Mouse (Mus musculus): ENCODE results near the gene Fat3. TPM values are rescaled to one million over a fixed set of nuclear protein-coding genes. Genes with fewer than 3 reads are reported as not detected.

Fat3 gene
- polyA plus RNA-seq, 1 experiment from 2014 or later = 5.8 TPM

DNA sequence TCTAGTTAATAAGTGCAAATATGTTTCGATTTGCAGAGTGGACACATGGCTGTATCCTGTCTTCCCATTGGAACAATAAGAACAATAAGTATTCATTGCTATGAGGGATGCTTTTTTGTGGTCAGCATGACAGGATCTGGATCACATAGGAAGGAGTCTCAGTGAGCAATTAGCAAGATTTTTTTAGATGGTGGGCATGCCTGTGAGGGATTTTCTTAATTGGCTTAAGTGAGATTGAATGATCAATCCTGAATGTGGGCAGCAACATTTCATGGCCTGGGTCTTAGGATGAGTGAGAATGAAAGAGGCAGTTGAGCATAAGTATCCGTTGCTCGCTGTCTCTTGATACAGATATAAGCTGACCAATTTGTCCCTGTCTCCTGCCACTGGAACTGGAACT is 4.8 kb downstream of the Fat3 start:
- H3K36me3 ChIP-seq = no peaks in the 10 kb centered on the region
- peaks cover 9% of the 10 kb centered on the region; the same call in 1 of the 2 replicates for H3K4me1 ChIP-seq
- H3K27me3 ChIP-seq = 0 out of 2 replicates have a peak, but pooled peaks cover 3% of the 10 kb centered on the region
- H3K4me3 ChIP-seq = no peak overlapping the region
- no peak overlapping the region for H3K27ac ChIP-seq
- WGBS = 88% methylated on average over 3 of the region's 3 CpGs
- H3K4me2 ChIP-seq (replicated peaks) = no peak overlapping the region
- H3K9me3 ChIP-seq = no peaks in the 10 kb centered on the region
- H3K9ac ChIP-seq = no peak overlapping the region
- ATAC-seq (ENCODE audit: low FRiP score, low read depth) = no peak

DNA sequence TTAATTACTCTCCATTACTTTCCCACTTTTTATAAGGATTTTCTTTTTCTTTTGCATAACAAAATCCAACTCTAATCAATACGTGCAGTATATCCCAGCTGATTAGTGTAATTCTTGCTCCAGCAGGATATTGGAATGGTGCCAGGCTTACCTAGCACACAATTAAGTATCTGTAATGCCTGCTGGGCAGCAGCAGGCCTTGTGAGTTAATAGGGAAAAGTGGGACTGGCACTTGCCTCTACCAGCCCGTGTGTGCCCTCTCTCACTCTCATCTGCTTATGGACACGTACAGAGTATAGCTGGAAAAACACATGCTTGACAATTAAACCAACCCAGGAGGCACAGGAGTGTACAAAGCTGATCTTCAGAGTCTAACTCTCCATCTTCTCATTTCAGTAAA is 11.4 kb downstream of the Fat3 start:
- H3K4me1 ChIP-seq = peaks cover 4% of the 10 kb centered on the region; the same call in 1 of the 2 replicates
- no peaks in the 10 kb centered on the region for H3K9me3 ChIP-seq
- no peak overlapping the region for H3K9ac ChIP-seq
- no peak overlapping the region for H3K27ac ChIP-seq
- no peaks in the 10 kb centered on the region for H3K27me3 ChIP-seq
- H3K36me3 ChIP-seq = no peaks in the 10 kb centered on the region
- no peak overlapping the region for H3K4me2 ChIP-seq (replicated peaks)
- no peak overlapping the region for H3K4me3 ChIP-seq
- 24% methylated on average over 3 of the region's 3 CpGs for WGBS
- no peak for ATAC-seq (ENCODE audit: low FRiP score, low read depth)

DNA sequence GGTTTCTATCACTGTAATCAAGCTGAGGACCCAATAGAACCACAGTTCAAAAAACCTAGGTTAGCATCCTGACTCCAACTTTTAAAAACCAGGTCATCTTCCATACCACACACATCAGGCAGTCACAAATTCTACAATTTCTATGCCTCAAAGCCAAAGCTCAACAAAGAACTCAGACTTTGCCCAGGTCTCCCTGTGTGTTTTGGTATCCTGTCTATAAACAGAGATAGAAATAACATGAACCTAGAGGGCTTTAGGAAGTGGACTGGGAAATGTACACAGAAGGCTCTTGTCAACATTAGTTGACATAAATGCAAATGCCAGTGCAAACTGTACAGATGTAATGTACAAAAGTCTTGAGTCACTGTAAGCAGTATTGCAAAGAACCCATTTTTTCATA is 13.5 kb downstream of the Fat3 start:
- Histone ChIP-seq H3K4me2 (replicated peaks) (no peak overlapping the region), H3K4me1 (peaks cover 4% of the 10 kb centered on the region; the same call in 1 of the 2 replicates), H3K27me3 (no peaks in the 10 kb centered on the region), H3K4me3 (no peak overlapping the region), H3K27ac (no peak overlapping the region), H3K36me3 (no peaks in the 10 kb centered on the region), H3K9me3 (no peaks in the 10 kb centered on the region), H3K9ac (no peak overlapping the region)
- ATAC-seq (ENCODE audit: low FRiP score, low read depth) = no peak

DNA sequence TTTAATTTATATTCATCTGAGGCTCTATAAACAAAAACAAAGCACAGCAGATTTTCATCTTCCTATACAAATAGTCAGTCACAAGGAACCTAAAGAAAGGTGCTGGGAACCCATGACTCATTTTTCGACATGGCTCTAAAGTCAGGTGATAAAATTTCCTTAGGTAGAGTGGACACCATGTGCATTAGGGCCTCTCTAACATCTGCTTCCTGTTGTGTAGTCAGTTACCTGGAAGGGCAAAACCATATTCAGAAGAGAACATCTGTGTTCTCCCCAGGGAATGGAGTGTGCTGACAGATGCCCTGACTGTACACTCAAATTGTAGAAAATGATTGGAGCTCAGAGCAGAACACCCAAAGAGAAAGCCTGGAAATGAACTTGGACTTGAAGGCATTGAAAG is 14.9 kb downstream of the Fat3 start:
- H3K4me1 ChIP-seq = peaks cover 4% of the 10 kb centered on the region; the same call in 1 of the 2 replicates

DNA sequence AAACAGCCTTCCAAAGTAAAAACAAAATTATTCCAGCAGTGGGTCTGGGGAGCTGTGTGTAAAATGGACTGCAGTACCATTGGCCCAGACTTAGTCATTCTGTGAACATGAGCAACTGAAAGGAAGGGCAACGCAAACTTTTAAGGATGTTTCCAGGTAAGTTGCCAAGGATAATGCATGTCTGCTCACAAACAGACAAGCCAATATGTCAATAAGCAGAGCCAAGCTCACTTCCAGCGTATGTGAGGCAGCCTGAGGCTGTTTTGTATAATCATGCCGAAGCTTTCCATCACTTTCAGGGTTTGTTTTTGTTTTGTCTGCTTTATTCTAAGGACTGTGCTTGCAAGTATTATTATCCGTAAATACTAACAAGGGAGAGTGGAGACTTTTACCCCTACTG is 15.9 kb downstream of the Fat3 start:
- H3K36me3 ChIP-seq = no peaks in the 10 kb centered on the region
- peaks cover 4% of the 10 kb centered on the region; the same call in 1 of the 2 replicates for H3K4me1 ChIP-seq
- H3K9me3 ChIP-seq = no peaks in the 10 kb centered on the region
- WGBS = 48% methylated on average over 4 of the region's 4 CpGs
- no peak overlapping the region for H3K4me3 ChIP-seq
- no peak overlapping the region for H3K27ac ChIP-seq
- H3K9ac ChIP-seq = no peak overlapping the region
- H3K27me3 ChIP-seq = no peaks in the 10 kb centered on the region
- ATAC-seq (ENCODE audit: low FRiP score, low read depth) = no peak
- H3K4me2 ChIP-seq (replicated peaks) = no peak overlapping the region

More for the DNA sequence above, 14.9 kb downstream of the Fat3 start:
- Histone ChIP-seq H3K27me3 (no peaks in the 10 kb centered on the region), H3K36me3 (no peaks in the 10 kb centered on the region), H3K27ac (no peak overlapping the region), H3K9ac (no peak overlapping the region), H3K4me2 (replicated peaks) (no peak overlapping the region), H3K9me3 (no peaks in the 10 kb centered on the region), H3K4me3 (no peak overlapping the region)
- WGBS = 76% methylated on average over 1 of the region's 1 CpGs
- no peak for ATAC-seq (ENCODE audit: low FRiP score, low read depth)

DNA sequence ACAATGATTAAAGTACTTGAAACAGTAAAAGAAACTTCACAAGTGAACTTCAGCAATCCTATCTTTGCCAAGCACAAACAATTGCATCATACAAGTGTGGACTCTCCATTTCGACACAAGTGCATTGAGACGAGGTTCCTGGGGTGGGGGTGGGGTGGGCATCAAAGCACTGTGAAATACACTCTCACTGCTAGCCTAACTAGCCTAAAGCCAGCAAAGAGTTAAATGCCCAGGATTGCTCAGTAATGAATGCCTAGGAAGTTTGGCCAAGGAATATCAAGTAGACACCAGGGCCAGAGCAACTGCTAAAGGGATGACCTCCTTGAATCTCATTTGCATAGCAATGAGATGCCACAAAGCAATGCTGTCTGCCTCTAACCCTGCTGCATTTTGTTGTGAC is 16.3 kb downstream of the Fat3 start:
- Histone ChIP-seq H3K4me1 (peaks cover 4% of the 10 kb centered on the region; the same call in 1 of the 2 replicates), H3K9ac (no peak overlapping the region), H3K36me3 (no peaks in the 10 kb centered on the region), H3K9me3 (no peaks in the 10 kb centered on the region), H3K4me2 (replicated peaks) (no peak overlapping the region), H3K4me3 (no peak overlapping the region), H3K27me3 (no peaks in the 10 kb centered on the region), H3K27ac (no peak overlapping the region)
- WGBS = 59% methylated on average over 2 of the region's 2 CpGs
- ATAC-seq (ENCODE audit: low FRiP score, low read depth) = no peak

DNA sequence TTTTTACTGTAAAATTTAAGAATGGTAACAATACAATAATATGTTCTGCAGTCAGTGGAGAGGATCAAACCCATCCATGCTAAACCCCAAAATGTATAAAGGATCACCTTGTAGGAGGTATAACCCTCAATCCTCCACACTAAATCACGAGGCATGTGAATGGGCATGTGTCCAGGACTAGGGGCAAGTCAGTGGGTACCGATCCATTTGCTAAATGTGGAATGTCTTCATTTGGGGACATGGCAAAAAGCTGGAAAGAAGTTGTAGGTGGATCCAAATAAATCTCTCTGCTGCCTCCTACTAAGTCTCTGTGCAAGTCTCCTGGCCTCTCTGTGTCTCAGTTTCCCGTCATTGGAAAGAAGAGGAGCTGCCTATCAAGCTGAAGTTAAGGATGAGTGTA is 39.6 kb downstream of the Fat3 start:
- H3K4me3 ChIP-seq = no peak overlapping the region
- no peak overlapping the region for H3K9ac ChIP-seq
- H3K4me1 ChIP-seq = no peaks in the 10 kb centered on the region
- H3K36me3 ChIP-seq = no peaks in the 10 kb centered on the region
- H3K27ac ChIP-seq = no peak overlapping the region
- no peaks in the 10 kb centered on the region for H3K9me3 ChIP-seq
- H3K27me3 ChIP-seq = no peaks in the 10 kb centered on the region
- ATAC-seq (ENCODE audit: low FRiP score, low read depth) = no peak
- no peak overlapping the region for H3K4me2 ChIP-seq (replicated peaks)
- 81% methylated on average over 3 of the region's 3 CpGs for whole genome bisulfite sequencing

DNA sequence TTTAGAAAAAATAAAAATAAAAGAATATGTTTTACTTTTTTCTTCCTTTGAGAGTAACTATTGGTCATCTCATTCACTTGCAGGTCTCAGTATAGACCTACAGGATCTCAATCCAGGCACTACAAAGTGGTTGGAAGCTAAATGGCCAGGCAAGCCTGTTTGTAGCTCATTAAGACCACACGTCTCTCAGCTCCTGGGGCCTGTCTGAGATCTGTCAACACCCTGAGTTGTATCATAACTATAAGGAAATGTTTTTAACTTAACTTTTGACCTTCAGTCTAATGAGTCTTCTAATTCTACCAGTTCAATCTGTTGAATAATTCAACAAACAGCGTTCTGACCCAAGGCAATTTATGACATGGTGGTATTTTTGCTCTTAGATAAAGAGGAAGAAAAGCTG is 40.5 kb downstream of the Fat3 start:
- Histone ChIP-seq H3K9ac (no peak overlapping the region), H3K4me2 (replicated peaks) (no peak overlapping the region), H3K4me3 (no peak overlapping the region), H3K4me1 (no peaks in the 10 kb centered on the region), H3K27ac (no peak overlapping the region), H3K36me3 (no peaks in the 10 kb centered on the region), H3K27me3 (no peaks in the 10 kb centered on the region), H3K9me3 (no peaks in the 10 kb centered on the region)
- 21% methylated on average over 2 of the region's 2 CpGs for WGBS
- ATAC-seq (ENCODE audit: low FRiP score, low read depth) = no peak

DNA sequence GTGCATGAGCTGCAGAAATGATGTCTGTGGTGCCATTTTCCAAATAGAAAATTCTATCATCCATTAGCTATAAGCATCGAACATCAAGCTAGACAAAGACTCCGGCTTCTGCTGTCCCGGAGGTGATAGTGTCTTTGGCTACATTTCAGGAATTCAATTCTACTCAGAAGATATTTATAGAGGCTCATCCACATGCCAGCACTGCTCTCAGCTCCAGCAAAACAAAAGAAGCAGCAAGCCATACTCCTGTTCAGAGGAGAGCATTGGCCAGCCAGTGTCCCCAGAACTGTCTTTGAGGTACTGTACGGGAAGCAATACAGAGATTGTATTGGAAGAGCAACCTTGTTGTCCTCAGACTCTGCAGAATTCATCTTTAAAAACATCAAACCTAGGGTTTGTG is 59.2 kb downstream of the Fat3 start:
- Histone ChIP-seq H3K27me3 (no peaks in the 10 kb centered on the region), H3K9me3 (no peaks in the 10 kb centered on the region), H3K27ac (no peak overlapping the region), H3K4me2 (replicated peaks) (no peak overlapping the region), H3K36me3 (no peaks in the 10 kb centered on the region), H3K4me3 (no peak overlapping the region), H3K9ac (no peak overlapping the region), H3K4me1 (peaks cover 11% of the 10 kb centered on the region; the same call in 1 of the 2 replicates)
- no peak for ATAC-seq (ENCODE audit: low FRiP score, low read depth)
- 89% methylated on average over 4 of the region's 4 CpGs for WGBS

DNA sequence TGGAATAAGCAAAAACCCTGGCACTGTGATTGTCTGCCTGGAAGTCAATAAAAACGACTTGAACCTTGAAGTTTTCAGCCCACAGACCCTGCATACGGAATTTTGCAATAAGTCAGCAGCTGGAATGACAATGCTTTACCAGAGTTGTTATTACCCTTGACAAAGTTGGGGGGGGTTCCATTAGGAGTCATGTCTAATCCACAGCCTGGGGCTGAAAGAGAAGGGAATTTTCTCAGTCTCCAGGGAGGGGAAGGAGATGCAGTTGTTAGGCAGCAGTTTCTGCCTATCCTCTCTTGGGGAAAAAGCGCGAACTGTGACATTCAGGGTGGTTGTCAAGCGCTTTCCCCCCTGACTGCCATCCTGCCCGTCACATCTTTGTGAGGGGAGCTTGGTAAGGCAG is 60.4 kb downstream of the Fat3 start:
- Histone ChIP-seq H3K9ac (no peak overlapping the region), H3K4me2 (replicated peaks) (no peak overlapping the region), H3K9me3 (no peaks in the 10 kb centered on the region), H3K27me3 (no peaks in the 10 kb centered on the region), H3K27ac (no peak overlapping the region), H3K4me3 (no peak overlapping the region), H3K4me1 (peaks cover 11% of the 10 kb centered on the region; the same call in 1 of the 2 replicates), H3K36me3 (no peaks in the 10 kb centered on the region)
- ATAC-seq (ENCODE audit: low FRiP score, low read depth) = no peak
- WGBS = 59% methylated on average over 6 of the region's 6 CpGs

DNA sequence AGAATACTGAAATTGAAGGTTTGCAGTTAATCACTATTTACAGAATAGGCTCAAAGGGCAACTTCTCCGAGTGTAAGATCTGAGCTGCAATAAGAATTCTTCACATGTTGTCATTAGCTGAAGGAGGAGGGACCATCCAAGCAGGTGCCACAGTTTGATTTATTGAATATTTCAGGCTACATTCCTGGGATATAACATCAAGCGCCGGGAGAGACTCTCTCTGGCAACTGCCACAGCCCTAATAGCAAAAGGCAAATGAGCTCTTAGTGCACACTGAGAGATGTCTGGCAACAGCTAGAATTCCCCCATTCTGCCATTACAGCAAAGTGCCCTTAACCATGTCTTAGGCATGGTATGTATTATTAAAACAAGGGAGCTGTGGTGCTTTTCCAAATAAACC is 61.1 kb downstream of the Fat3 start:
- peaks cover 11% of the 10 kb centered on the region; the same call in 1 of the 2 replicates for H3K4me1 ChIP-seq
- no peak overlapping the region for H3K9ac ChIP-seq
- H3K27me3 ChIP-seq = no peaks in the 10 kb centered on the region
- H3K4me2 ChIP-seq (replicated peaks) = no peak overlapping the region
- no peaks in the 10 kb centered on the region for H3K36me3 ChIP-seq
- ATAC-seq (ENCODE audit: low FRiP score, low read depth) = no peak
- no peak overlapping the region for H3K27ac ChIP-seq
- no peak overlapping the region for H3K4me3 ChIP-seq
- WGBS = 46% methylated on average over 3 of the region's 3 CpGs
- no peaks in the 10 kb centered on the region for H3K9me3 ChIP-seq

DNA sequence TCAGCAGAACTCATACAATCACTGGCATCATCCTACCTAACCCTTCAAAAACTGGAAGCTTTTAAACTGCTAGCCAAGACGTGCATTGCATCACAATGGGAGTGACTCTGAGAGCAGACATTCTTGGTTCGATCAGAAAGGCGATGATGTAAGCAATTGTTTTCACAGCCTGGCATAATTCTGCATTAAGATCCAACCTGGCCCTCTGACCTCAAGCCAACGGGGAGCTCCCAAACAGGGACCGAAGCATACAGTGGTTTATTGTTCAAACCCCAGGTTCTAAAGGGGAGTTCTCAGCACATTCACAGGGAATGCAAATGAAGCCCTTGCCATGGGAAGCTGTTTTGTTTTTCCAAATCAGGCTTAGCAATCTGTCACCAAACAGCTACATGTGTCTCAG is 63.3 kb downstream of the Fat3 start:
- H3K9me3 ChIP-seq = no peaks in the 10 kb centered on the region
- no peak for ATAC-seq (ENCODE audit: low FRiP score, low read depth)
- peaks cover 11% of the 10 kb centered on the region; the same call in 1 of the 2 replicates for H3K4me1 ChIP-seq
- no peak overlapping the region for H3K4me3 ChIP-seq
- 43% methylated on average over 5 of the region's 5 CpGs for WGBS
- no peak overlapping the region for H3K4me2 ChIP-seq (replicated peaks)
- H3K27me3 ChIP-seq = no peaks in the 10 kb centered on the region
- no peak overlapping the region for H3K27ac ChIP-seq
- H3K9ac ChIP-seq = no peak overlapping the region
- H3K36me3 ChIP-seq = no peaks in the 10 kb centered on the region

DNA sequence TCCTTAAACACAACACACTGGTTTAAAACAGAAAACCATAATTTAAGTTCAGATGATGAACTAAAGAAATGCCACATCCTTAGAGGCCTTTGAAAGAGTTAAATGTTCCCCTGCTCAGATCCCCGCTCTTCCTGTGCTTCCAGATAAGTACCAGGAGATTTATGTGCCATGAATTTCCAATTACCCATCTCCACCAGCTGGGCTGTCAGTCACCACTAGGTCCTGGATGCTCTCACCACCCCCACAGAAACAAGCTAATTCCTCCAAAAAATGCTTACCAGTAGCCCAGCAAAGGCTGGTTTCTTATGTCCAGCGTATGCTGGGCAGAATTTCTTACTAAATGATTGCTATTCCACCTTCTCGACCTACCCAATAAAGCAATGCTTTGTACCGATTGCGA is 72.5 kb downstream of the Fat3 start:
- Histone ChIP-seq H3K4me3 (no peak overlapping the region), H3K9ac (no peak overlapping the region), H3K36me3 (no peaks in the 10 kb centered on the region), H3K4me2 (replicated peaks) (no peak overlapping the region), H3K27ac (no peak overlapping the region), H3K27me3 (no peaks in the 10 kb centered on the region), H3K9me3 (no peaks in the 10 kb centered on the region), H3K4me1 (0 out of 2 replicates have a peak, but pooled peaks cover 5% of the 10 kb centered on the region)
- no peak for ATAC-seq (ENCODE audit: low FRiP score, low read depth)
- 60% methylated on average over 5 of the region's 5 CpGs for WGBS

All from limb, embryonic 13.5 days (tissue).